Mouse (Mus musculus): Measurements from ENCODE around the gene Man2c1.

Gene Man2c1

GRCm38 (mm10) chr9:57130577-57131433, at the start of gene Man2c1:
Gene Man2c1, plus strand, starts transcription at chr9:57130690.
- peak; percentile 95 to 97 for DNase-seq (ENCODE audit: inconsistent age in 2 of 2, low spot score in 1 of 2)

GRCm38 (mm10) chr9:57082236-57082635, 48.3 kb upstream of the Man2c1 start:
- no peak for DNase-seq (ENCODE audit: inconsistent age in 2 of 2, low spot score in 1 of 2)

- no peak for DNase-seq (ENCODE audit: inconsistent age in 2 of 2, low spot score in 1 of 2)
Measured at GRCm38 (mm10) chr9:57117261-57117755, 13.2 kb upstream of the Man2c1 start.

GRCm38 (mm10) chr9:57129641-57130040, 849 bp upstream of the Man2c1 start:
- no peak for DNase-seq (ENCODE audit: inconsistent age in 2 of 2, low spot score in 1 of 2)

- peak in 1 of 2 experiments; percentile 27 for DNase-seq (ENCODE audit: inconsistent age in 2 of 2, low spot score in 1 of 2)
Measured at GRCm38 (mm10) chr9:57137246-57137645, 6.8 kb downstream of the Man2c1 start.

- no peak for DNase-seq (ENCODE audit: inconsistent age in 2 of 2, low spot score in 1 of 2)
Measured at GRCm38 (mm10) chr9:57137777-57138176, 7.3 kb downstream of the Man2c1 start.

GRCm38 (mm10) chr9:57138507-57138906, 8.0 kb downstream of the Man2c1 start:
- no peak for DNase-seq (ENCODE audit: inconsistent age in 2 of 2, low spot score in 1 of 2)

- DNase-seq (ENCODE audit: inconsistent age in 2 of 2, low spot score in 1 of 2): no peak
Measured at GRCm38 (mm10) chr9:57139110-57139509, 8.6 kb downstream of the Man2c1 start.

- no peak for DNase-seq (ENCODE audit: inconsistent age in 2 of 2, low spot score in 1 of 2)
Measured at GRCm38 (mm10) chr9:57139571-57139970, 9.1 kb downstream of the Man2c1 start.

- peak in 1 of 2 experiments; percentile 18 for DNase-seq (ENCODE audit: inconsistent age in 2 of 2, low spot score in 1 of 2)
Measured at GRCm38 (mm10) chr9:57141417-57142353, 11.2 kb downstream of the Man2c1 start.

- DNase-seq (ENCODE audit: inconsistent age in 2 of 2, low spot score in 1 of 2): peak in 1 of 2 experiments; percentile 27
Measured at GRCm38 (mm10) chr9:57143212-57143611, 12.7 kb downstream of the Man2c1 start.

GRCm38 (mm10) chr9:57144830-57145229, 14.3 kb downstream of the Man2c1 start:
- DNase-seq (ENCODE audit: inconsistent age in 2 of 2, low spot score in 1 of 2): no peak

GRCm38 (mm10) chr9:57146451-57147066, 16.1 kb downstream of the Man2c1 start:
- peak in 1 of 2 experiments; percentile 40 for DNase-seq (ENCODE audit: inconsistent age in 2 of 2, low spot score in 1 of 2)

- DNase-seq (ENCODE audit: inconsistent age in 2 of 2, low spot score in 1 of 2): peak; percentile 48 to 77
Measured at GRCm38 (mm10) chr9:57147205-57148143, 17.0 kb downstream of the Man2c1 start.

GRCm38 (mm10) chr9:57148144-57148878, 17.8 kb downstream of the Man2c1 start, which contains the start of gene Neil1:
Gene Neil1, minus strand, starts transcription at chr9:57148305.
- DNase-seq (ENCODE audit: inconsistent age in 2 of 2, low spot score in 1 of 2): peak; percentile 90 to 97

- peak in 1 of 2 experiments; percentile 34 for DNase-seq (ENCODE audit: inconsistent age in 2 of 2, low spot score in 1 of 2)
Measured at GRCm38 (mm10) chr9:57149021-57149420, 18.5 kb downstream of the Man2c1 start.

GRCm38 (mm10) chr9:57150192-57150591, 19.7 kb downstream of the Man2c1 start:
- DNase-seq (ENCODE audit: inconsistent age in 2 of 2, low spot score in 1 of 2): peak in 1 of 2 experiments; percentile 16

- no peak for DNase-seq (ENCODE audit: inconsistent age in 2 of 2, low spot score in 1 of 2)
Measured at GRCm38 (mm10) chr9:57152331-57152730, 21.8 kb downstream of the Man2c1 start.

- no peak for DNase-seq (ENCODE audit: inconsistent age in 2 of 2, low spot score in 1 of 2)
Measured at GRCm38 (mm10) chr9:57156383-57156782, 25.9 kb downstream of the Man2c1 start.
